Mouse (Mus musculus) neural tube, embryonic 12.5 days (tissue): ENCODE data around the gene Sertad2. TPM values are rescaled to one million over a fixed set of nuclear protein-coding genes. Genes with fewer than 3 reads are reported as not detected.

Experiments
- ATAC-seq: fragments of 200-750 bp; cut with Nextera tagmentation; 2 replicates; pipeline ENCODE4 v1.8.0; 2017; ENCODE audit warnings: low read depth, mild to moderate bottlenecking, moderate TSS enrichment, moderate library complexity; ENCODE audit not compliant: low FRiP score
- H3K27ac ChIP-seq: fragments of 300-500 bp; sonication (generic); 2 replicates; pipeline ENCODE4 v1.5.1; 2016
- H3K27me3 ChIP-seq: fragments of 300-500 bp; sonication (generic); replicated peaks from 2 replicates; pipeline ENCODE4 v1.6.1; 2016; ENCODE audit warnings: mild to moderate bottlenecking
- H3K36me3 ChIP-seq: fragments of 300-500 bp; sonication (generic); 2 replicates; pipeline ENCODE4 v1.6.1; 2016; ENCODE audit warnings: mild to moderate bottlenecking
- H3K4me1 ChIP-seq: fragments of 300-500 bp; sonication (generic); 2 replicates; pipeline ENCODE4 v1.6.1; 2016
- H3K4me2 ChIP-seq: fragments of 300-500 bp; sonication (generic); replicated peaks from 2 replicates; pipeline ENCODE4 v1.6.1; 2016; ENCODE audit warnings: mild to moderate bottlenecking
- H3K4me3 ChIP-seq: fragments of 300-500 bp; sonication (generic); 2 replicates; pipeline ENCODE4 v1.5.1; 2016
- H3K9ac ChIP-seq: fragments of 300-500 bp; sonication (generic); 2 replicates; pipeline ENCODE4 v1.6.1; 2016; ENCODE audit warnings: mild to moderate bottlenecking
- H3K9me3 ChIP-seq: fragments of 300-500 bp; sonication (generic); 2 replicates; pipeline ENCODE4 v1.6.1; 2016; ENCODE audit warnings: mild to moderate bottlenecking
- WGBS: fragments of 180-500 bp; shearing (Covaris S2); methylation state at CpG from one replicate; pipeline ENCODE4 v1.1.7; 2016; 5-methylcytosine and 5-hydroxymethylcytosine counted together
- polyA plus RNA-seq: library from polyadenylated mRNA; unstranded; fragments of >200 nt; fragmentation: Nextera tagmentation; extraction: Ambion mirVana; gene quantifications from 2 replicates; pipeline ENCODE4 v1.2.1, GENCODE M21; 2016

The Sertad2 gene
- polyA plus RNA-seq, 1 experiment from 2014 or later = 35.4 TPM

GRCm38 (mm10) chr11:20552059-20552458, 9.0 kb downstream of the Sertad2 start:
- 94% methylated on average over 2 of the region's 2 CpGs for WGBS
- no peak overlapping the region for H3K4me3 ChIP-seq
- 0 out of 2 replicates have a peak, but pooled peaks cover 5% of the 10 kb centered on the region for H3K4me1 ChIP-seq
- H3K9me3 ChIP-seq = no peaks in the 10 kb centered on the region
- H3K9ac ChIP-seq = no peak overlapping the region
- no peaks in the 10 kb centered on the region for H3K36me3 ChIP-seq
- no peaks in the 10 kb centered on the region for H3K27me3 ChIP-seq
- H3K4me2 ChIP-seq = no peak overlapping the region
- no peak overlapping the region for H3K27ac ChIP-seq
- ATAC-seq = no peak

DNA sequence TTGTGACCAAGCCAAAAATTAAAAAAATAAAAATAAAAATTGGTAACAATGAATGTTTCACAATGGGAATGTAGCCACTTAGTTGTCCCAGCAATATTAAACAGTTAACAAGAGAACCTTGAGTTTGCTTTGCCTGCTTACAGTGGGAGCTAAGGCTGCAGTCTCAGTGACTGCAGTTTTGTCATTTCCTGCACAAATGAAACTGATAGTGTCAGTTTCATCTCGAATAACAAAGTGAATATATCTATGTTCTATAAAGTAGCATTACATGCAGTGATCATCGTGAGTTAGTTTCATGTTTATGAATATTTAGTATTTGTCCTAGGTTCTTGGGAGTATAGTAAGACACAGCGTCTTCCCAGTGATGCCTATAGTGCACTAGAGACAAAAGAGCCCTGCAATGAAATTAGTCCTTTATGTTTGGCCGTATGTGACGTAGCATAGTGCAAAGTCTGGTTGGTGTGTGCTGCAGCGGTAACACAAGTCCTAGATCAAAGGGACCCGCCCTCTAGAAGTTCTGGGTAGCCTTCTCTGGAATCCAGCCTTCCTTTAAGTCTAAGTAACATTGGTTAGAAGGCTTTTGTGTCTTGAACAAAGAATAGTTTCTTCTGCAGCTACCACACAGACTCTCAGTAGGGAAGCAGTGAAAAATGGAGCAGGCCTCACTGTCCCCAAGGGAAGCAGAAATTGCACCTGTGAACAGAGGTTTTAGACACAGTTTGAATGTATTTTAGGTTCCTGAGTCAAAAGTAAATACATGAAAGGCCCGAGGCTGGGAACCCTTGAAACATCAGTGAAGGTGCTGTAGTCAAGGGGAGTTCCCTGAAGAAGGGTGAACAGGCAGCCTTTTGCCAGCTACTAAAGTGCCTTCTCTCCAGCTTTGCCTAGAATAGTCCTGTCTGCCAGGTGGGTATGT, 10.0 kb downstream of the Sertad2 start:
- Histone ChIP-seq H3K4me1 (0 out of 2 replicates have a peak, but pooled peaks cover 5% of the 10 kb centered on the region), H3K27ac (no peak overlapping the region), H3K27me3 (no peaks in the 10 kb centered on the region), H3K9me3 (no peaks in the 10 kb centered on the region), H3K9ac (no peak overlapping the region), H3K4me2 (no peak overlapping the region), H3K36me3 (no peaks in the 10 kb centered on the region), H3K4me3 (no peak overlapping the region)
- ATAC-seq = no peak
- WGBS = 68% methylated on average over 8 of the region's 8 CpGs

- no peaks in the 10 kb centered on the region for H3K36me3 ChIP-seq
Observed at GRCm38 (mm10) chr11:20555651-20556050, 12.6 kb downstream of the Sertad2 start.

GRCm38 (mm10) chr11:20556163-20556911, 13.3 kb downstream of the Sertad2 start:
- 81% methylated on average over 7 of the region's 7 CpGs for WGBS

More at GRCm38 (mm10) chr11:20555651-20556050, 12.6 kb downstream of the Sertad2 start:
- 77% methylated on average over 2 of the region's 3 CpGs for WGBS
- no peaks in the 10 kb centered on the region for H3K9me3 ChIP-seq
- H3K4me1 ChIP-seq = 0 out of 2 replicates have a peak, but pooled peaks cover 5% of the 10 kb centered on the region
- H3K4me2 ChIP-seq = no peak overlapping the region
- H3K27me3 ChIP-seq = no peaks in the 10 kb centered on the region
- no peak overlapping the region for H3K9ac ChIP-seq
- H3K4me3 ChIP-seq = no peak overlapping the region
- no peak for ATAC-seq
- no peak overlapping the region for H3K27ac ChIP-seq

DNA sequence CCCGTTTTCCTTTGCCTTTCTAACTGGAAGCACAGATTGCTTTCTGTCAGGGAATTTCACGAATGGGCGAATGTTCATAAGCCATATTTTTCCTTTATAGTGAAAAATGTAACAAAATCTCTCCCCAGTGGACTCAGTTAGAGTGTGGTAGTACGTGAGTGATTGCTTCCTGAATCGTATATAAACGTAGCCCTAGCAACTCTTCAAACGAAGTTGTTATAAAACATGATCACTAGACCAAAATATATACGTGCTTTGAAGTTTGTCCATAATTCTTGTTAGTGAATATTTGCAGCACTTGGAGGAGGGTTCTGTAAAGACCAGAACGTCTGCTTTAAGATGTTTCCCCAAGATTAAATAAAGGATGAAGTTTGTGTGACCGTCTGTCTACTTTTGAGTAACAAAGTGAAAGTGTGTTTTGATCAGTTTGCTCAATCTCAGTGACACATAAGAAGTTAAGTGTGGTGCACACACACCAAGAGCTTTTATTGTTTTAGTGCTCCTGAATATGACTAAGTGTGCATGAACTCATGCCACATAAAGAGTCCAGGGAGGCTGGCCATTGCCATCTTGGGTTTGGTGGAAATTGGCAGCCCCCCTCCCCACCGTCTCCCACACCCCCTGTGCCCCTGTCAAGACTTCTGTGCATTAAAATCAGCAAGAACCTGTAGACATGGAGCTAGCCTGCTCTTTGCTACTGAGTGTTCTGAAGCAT, 16.3 kb downstream of the Sertad2 start:
- H3K27ac ChIP-seq = no peak overlapping the region
- H3K4me1 ChIP-seq = peaks cover 7% of the 10 kb centered on the region; the same call in 1 of the 2 replicates
- no peak overlapping the region for H3K9ac ChIP-seq
- peaks cover 6% of the 10 kb centered on the region; the same call in 1 of the 2 replicates for H3K9me3 ChIP-seq
- no peak for ATAC-seq
- H3K36me3 ChIP-seq = no peaks in the 10 kb centered on the region; the same call in 1 of the 2 replicates
- H3K4me3 ChIP-seq = no peak overlapping the region
- no peak overlapping the region for H3K4me2 ChIP-seq
- WGBS = 77% methylated on average over 11 of the region's 11 CpGs
- no peaks in the 10 kb centered on the region for H3K27me3 ChIP-seq

More at GRCm38 (mm10) chr11:20556163-20556911, 13.3 kb downstream of the Sertad2 start:
- Histone ChIP-seq H3K4me1 (0 out of 2 replicates have a peak, but pooled peaks cover 6% of the 10 kb centered on the region), H3K4me2 (no peak overlapping the region), H3K9me3 (no peaks in the 10 kb centered on the region), H3K36me3 (no peaks in the 10 kb centered on the region), H3K4me3 (no peak overlapping the region), H3K27ac (no peak overlapping the region), H3K27me3 (no peaks in the 10 kb centered on the region), H3K9ac (no peak overlapping the region)
- ATAC-seq = no peak

DNA sequence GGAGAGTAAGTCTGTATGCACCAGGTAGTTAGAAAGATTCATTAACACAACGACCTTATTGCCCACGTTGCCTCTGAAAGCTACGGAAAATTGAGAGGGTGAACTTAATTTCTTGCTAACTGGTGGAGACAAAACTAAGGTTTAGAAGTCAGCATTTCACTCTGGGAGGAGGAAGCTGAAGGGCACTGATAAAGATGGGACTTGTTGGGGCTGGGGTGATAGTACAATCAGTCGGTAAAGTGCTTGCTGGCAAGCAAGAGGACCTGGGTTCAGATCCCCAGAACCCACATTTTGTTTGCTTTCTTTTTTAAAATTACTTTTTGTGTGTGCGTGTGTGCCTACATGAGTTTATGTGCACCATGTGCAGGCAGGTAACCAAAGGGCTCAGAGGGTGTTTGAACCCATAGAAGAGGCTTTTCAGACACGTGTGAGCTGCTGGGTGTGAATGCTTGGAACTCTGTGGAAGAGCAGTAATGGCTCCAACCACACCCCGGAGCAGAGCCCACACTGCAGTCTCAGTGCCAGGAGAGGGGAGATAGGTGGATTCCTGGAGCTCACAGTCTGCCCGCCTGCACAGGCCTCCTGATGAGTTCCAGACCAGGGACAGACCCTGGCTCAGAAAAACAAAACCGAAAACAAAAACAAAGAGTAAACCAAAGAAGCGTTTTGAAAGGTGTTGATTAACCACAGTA, 17.0 kb downstream of the Sertad2 start:
- no peaks in the 10 kb centered on the region for H3K27me3 ChIP-seq
- H3K36me3 ChIP-seq = no peaks in the 10 kb centered on the region; the same call in 1 of the 2 replicates
- ATAC-seq = no peak
- peaks cover 6% of the 10 kb centered on the region; the same call in 1 of the 2 replicates for H3K9me3 ChIP-seq
- H3K4me2 ChIP-seq = no peak overlapping the region
- H3K4me1 ChIP-seq = peaks cover 7% of the 10 kb centered on the region; the same call in 1 of the 2 replicates
- H3K9ac ChIP-seq = no peak overlapping the region
- 72% methylated on average over 10 of the region's 10 CpGs for WGBS
- H3K27ac ChIP-seq = no peak overlapping the region
- no peak overlapping the region for H3K4me3 ChIP-seq

DNA sequence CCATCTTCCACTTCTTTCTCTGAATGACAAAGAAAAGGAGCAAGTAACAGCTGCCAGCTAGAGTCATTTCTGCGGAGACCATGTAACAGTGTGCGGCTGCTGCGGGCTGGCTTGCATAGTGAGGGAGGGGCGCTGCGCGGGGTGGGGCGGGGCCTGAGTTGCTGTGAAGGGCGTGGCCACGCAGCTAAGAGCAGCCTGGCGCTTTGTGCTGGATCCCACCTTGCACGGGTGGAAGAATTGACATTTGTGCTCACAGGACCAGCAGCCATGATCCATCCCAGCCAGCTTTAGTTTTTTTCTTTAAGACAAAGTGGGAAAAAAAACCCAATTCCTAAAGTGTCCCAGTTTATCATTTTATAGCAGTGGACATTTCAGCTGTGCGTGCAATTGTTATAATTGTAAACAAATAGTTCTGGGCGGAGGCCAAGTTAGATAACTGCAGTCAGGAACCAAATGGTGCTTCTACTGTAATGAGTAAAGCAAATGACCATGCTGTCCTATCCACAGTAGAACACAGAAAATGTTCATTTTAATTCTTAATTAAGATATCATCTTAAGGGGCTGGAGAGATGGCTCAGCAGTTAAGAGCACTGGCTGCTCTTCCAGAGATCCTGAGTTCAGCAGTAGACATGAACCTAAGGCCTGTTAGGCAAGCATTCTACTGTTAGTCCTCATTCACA, 18.4 kb downstream of the Sertad2 start:
- Histone ChIP-seq H3K4me3 (0 out of 2 replicates have a peak overlapping the region, but pooled peaks have one; percentile 1), H3K9ac (no peak overlapping the region; the same call in 1 of the 2 replicates), H3K27me3 (no peaks in the 10 kb centered on the region), H3K9me3 (peaks cover 6% of the 10 kb centered on the region; the same call in 1 of the 2 replicates), H3K4me1 (peaks cover 7% of the 10 kb centered on the region; the same call in 1 of the 2 replicates), H3K4me2 (peak overlapping the region; percentile 41), H3K36me3 (no peaks in the 10 kb centered on the region; the same call in 1 of the 2 replicates), H3K27ac (no peak overlapping the region)
- peak; percentile 99 for ATAC-seq
- WGBS = 10% methylated on average over 13 of the region's 13 CpGs

- Histone ChIP-seq H3K36me3 (no peaks in the 10 kb centered on the region; the same call in 1 of the 2 replicates), H3K4me3 (no peak overlapping the region), H3K27ac (no peak overlapping the region), H3K9me3 (peaks cover 6% of the 10 kb centered on the region; the same call in 1 of the 2 replicates), H3K9ac (no peak overlapping the region), H3K27me3 (no peaks in the 10 kb centered on the region), H3K4me1 (peaks cover 7% of the 10 kb centered on the region; the same call in 1 of the 2 replicates), H3K4me2 (no peak overlapping the region)
- no peak for ATAC-seq
- WGBS = 95% methylated on average over 4 of the region's 4 CpGs
Observed at GRCm38 (mm10) chr11:20565057-20565456, 22.0 kb downstream of the Sertad2 start.

DNA sequence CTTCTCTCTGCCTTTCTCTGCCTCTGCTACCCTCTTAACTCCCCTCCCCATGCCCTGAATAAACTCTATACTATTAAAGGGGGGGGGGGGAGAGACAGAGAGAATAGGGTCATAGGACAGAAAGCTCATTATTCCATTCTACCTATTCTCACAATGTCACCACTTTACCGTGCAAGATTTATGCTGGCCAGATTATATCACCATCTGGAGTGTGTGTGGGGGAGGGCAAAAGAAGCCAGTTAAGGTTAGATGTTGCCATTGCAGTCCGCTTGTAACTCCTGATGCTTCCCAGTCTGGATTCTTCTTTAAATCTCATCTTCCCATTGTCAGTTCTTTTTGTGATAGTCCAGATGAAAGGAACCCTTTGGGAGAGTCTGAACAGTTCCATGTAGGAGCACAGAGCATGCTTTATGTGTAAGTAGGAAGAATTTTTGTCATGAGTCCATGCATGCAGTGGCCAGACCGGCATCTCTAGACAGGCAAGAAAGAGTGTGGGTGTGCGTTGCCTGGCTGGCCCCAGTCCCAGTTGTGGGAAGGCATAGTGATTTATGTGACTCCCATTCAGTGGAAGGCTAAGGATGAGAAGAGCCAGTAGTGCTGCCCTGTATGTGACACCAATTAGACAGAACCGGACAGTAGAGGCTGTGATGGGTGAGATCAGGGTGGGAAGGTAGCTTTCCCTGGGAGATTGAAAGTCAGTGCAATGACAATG, 28.8 kb downstream of the Sertad2 start:
- Histone ChIP-seq H3K4me1 (peaks cover 12% of the 10 kb centered on the region), H3K4me3 (no peak overlapping the region), H3K27me3 (no peaks in the 10 kb centered on the region), H3K4me2 (peak overlapping the region; percentile 20; the same call in 1 of the 2 replicates), H3K9ac (no peak overlapping the region), H3K9me3 (no peaks in the 10 kb centered on the region), H3K27ac (no peak overlapping the region), H3K36me3 (no peaks in the 10 kb centered on the region)
- peak; percentile 82 for ATAC-seq
- 25% methylated on average over 5 of the region's 5 CpGs for WGBS

- no peaks in the 10 kb centered on the region for H3K9me3 ChIP-seq
- ATAC-seq = no peak
- H3K4me2 ChIP-seq = no peak overlapping the region
- H3K4me1 ChIP-seq = peaks cover 12% of the 10 kb centered on the region
- H3K27me3 ChIP-seq = no peaks in the 10 kb centered on the region
- no peak overlapping the region for H3K27ac ChIP-seq
- H3K36me3 ChIP-seq = no peaks in the 10 kb centered on the region
- no peak overlapping the region for H3K4me3 ChIP-seq
- no peak overlapping the region for H3K9ac ChIP-seq
- 61% methylated on average over 8 of the region's 8 CpGs for WGBS
Observed at GRCm38 (mm10) chr11:20576046-20576635, 33.1 kb downstream of the Sertad2 start.
